Mouse (Mus musculus): ENCODE measurements at regions not wholly inside any gene's neighbourhood (a gene's known extent, or its start where the extent isn't known, plus 50 kb on each side); places are given as distances from the start of the nearest gene placed in this dataset.

DNA sequence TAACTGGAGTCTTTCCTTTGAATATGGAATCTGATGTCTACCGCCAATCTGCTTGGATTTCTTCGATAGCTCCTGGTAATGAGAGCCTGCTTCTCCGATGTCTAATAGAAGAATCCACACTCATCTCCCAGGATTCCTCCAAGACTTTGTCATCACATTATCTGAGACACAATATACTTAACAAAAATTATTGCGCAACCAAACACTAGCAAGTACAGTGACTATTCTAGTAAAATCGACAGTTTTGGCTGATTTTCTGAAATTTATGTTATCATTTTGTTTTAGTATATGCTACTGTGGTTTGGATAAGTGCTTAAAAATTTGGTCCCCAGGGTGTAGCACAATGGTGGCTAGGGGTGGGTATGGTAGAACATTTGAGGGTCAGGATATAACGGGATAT, 266.5 kb downstream of the Gm5447 start:
- TF ChIP-seq MAX (IDR thresholded peaks at IDR 0.05; ENCODE audit: low read depth), result no peak
- no peak for TF ChIP-seq USF1 (IDR thresholded peaks at IDR 0.05; ENCODE audit: low read depth)
- TF ChIP-seq POLR2A (IDR thresholded peaks at IDR 0.05; ENCODE audit: insufficient read length, low read depth), result no peak
- TF ChIP-seq MYOG (IDR thresholded peaks at IDR 0.05; ENCODE audit: control insufficient read depth in 1 of 3, insufficient read depth in 1 of 3, insufficient read length in 2 of 3, low read depth in 2 of 3), result no peak

Measured in myocyte (in vitro differentiated cells).